In the genomic region with DNA sequence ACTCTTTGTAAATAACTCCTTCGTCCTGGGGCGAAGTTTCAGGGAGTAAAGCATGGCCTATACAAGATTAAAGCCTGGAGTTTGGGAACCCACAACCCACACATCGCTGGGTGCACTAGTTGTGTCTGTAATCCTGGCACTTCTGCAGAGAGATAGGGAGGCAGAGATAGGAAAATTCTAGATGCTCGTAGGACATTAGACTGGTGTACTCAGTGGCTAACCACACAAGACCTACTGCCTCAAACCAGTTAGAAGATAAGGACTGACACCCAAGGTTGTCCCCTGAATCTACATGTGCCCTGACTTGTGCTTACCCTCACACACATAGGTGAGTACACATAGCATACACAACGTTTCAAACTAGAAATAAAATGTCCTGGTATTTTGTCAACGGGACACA, we compare ENCODE assay signal across 20 mouse cellular contexts.
"Had no signal": no experiment of that assay in that cellular context is flagged by ENCODE, and none has a peak within 500 bp of the region (broad histone marks: within the 10 kb centered on the region; RNA-seq: fewer than 3 reads in every experiment).

No protein-coding gene starts in this region.

- H3K4me3 ChIP-seq: megakaryocyte, embryonic 14.5 days; midbrain, embryonic 10.5 days; midbrain, embryonic 12.5 days; myocyte; neural tube, embryonic 13.5 days; neural tube, embryonic 15.5 days had no signal

- H3K4me2 ChIP-seq: lung, embryonic 14.5 days; midbrain, embryonic 12.5 days; neural tube, embryonic 13.5 days; neural tube, embryonic 15.5 days had no signal

- DNase-seq: lung, adult 18-20 months; lung, embryonic 14.5 days; lung, postnatal 10 days; lung, postnatal 4 days; midbrain, embryonic 14.5 days; retina, postnatal 1 day; right cerebral cortex, adult 18-20 months; right cerebral cortex, postnatal 25 days; right cerebral cortex, postnatal 4 days; spleen, adult 18-20 months; thymus, adult 18-20 months; thymus, postnatal 14 days; thymus, postnatal 36 days had no signal

- H3K27ac ChIP-seq: midbrain, embryonic 10.5 days; midbrain, embryonic 12.5 days; neural tube, embryonic 13.5 days; neural tube, embryonic 15.5 days had no signal

- ATAC-seq: midbrain, embryonic 16.5 days had no signal

- H3K9ac ChIP-seq: lung, embryonic 14.5 days; midbrain, embryonic 12.5 days; neural tube, embryonic 13.5 days; neural tube, embryonic 15.5 days had no signal

- H3K36me3 ChIP-seq: midbrain, embryonic 10.5 days; midbrain, embryonic 12.5 days; neural tube, embryonic 13.5 days; neural tube, embryonic 15.5 days had no signal

- H3K9me3 ChIP-seq: midbrain, embryonic 10.5 days; midbrain, embryonic 12.5 days; neural tube, embryonic 13.5 days; neural tube, embryonic 15.5 days had no signal

- H3K27me3 ChIP-seq: megakaryocyte, embryonic 14.5 days; midbrain, embryonic 12.5 days; neural tube, embryonic 13.5 days; neural tube, embryonic 15.5 days had no signal
